ENCODE assay signal across 14 mouse cellular contexts in genomic region chr10:8063458-8064090, GRCm38 (mm10).
A peak's percentile ranks its signal among the peaks of the same experiment; 100 is the strongest.
DNase-seq lines count a peak whose midpoint lies in the region; ATAC-seq and TF ChIP-seq lines count a peak whose summit lies in the region.
"Had no signal": no experiment of that assay in that cellular context is flagged by ENCODE, and none has a peak within 500 bp of the region (broad histone marks: within the 10 kb centered on the region; RNA-seq: fewer than 3 reads in every experiment).

No protein-coding gene starts in this region.

- no peak overlapping the region for H3K9ac ChIP-seq in kidney, embryonic 15.5 days
- no peak overlapping the region for H3K9ac ChIP-seq in midbrain, postnatal 0 days (replicated peaks; ENCODE audit: low read length, poor library complexity, severe bottlenecking)
- H3K9ac ChIP-seq in midbrain, embryonic 11.5 days (ENCODE audit: low read length), result no peak overlapping the region
- H3K9ac ChIP-seq: heart, embryonic 15.5 days; intestine, embryonic 15.5 days; lung, embryonic 14.5 days had no signal

- 60% methylated on average over 5 of the region's 5 CpGs for WGBS in kidney, embryonic 15.5 days
- WGBS in midbrain, postnatal 0 days, result 63% methylated on average over 5 of the region's 5 CpGs
- WGBS in midbrain, embryonic 11.5 days, result 70% methylated on average over 5 of the region's 5 CpGs
- WGBS in thymus, adult 2 months, result 85% methylated on average over 5 of the region's 5 CpGs

- TF ChIP-seq POLR2A in thymus, adult 2 months (IDR thresholded peaks at IDR 0.05; ENCODE audit: control insufficient read depth, extremely low read depth, insufficient read depth, low read length, poor library complexity), result no peak

- DNase-seq in cerebellum, adult 11 months, result no peak
- DNase-seq in kidney, adult 18-20 months, result peak; percentile 31
- DNase-seq in midbrain, postnatal 0 days (ENCODE audit: low spot score), result peak; percentile 80
- DNase-seq in midbrain, embryonic 11.5 days (ENCODE audit: low spot score, missing footprints), result no peak
- DNase-seq in layer of hippocampus, postnatal 10 days (ENCODE audit: low spot score in 2 of 2), result peak; percentile 31 to 34
- DNase-seq in thymus, adult 2 months, result no peak
- DNase-seq: adrenal gland, postnatal 36 days; gastrocnemius, postnatal 36 days; lung, embryonic 14.5 days had no signal

- no peaks in the 10 kb centered on the region for H3K36me3 ChIP-seq in kidney, embryonic 15.5 days
- H3K36me3 ChIP-seq in midbrain, postnatal 0 days (ENCODE audit: insufficient read depth, low read length), result no peaks in the 10 kb centered on the region
- H3K36me3 ChIP-seq in midbrain, embryonic 11.5 days (ENCODE audit: control insufficient read depth, insufficient read depth, low read length), result no peaks in the 10 kb centered on the region
- no peaks in the 10 kb centered on the region for H3K36me3 ChIP-seq in thymus, adult 2 months (ENCODE audit: control insufficient read depth, insufficient read depth, low read length)
- H3K36me3 ChIP-seq: heart, embryonic 15.5 days; intestine, embryonic 15.5 days had no signal

- no peaks in the 10 kb centered on the region for H3K9me3 ChIP-seq in kidney, embryonic 15.5 days (replicated peaks)
- H3K9me3 ChIP-seq in midbrain, postnatal 0 days (ENCODE audit: low read length), result no peaks in the 10 kb centered on the region
- H3K9me3 ChIP-seq in midbrain, embryonic 11.5 days (ENCODE audit: control insufficient read depth, low read length), result no peaks in the 10 kb centered on the region
- H3K9me3 ChIP-seq: heart, embryonic 15.5 days; intestine, embryonic 15.5 days had no signal

- peak; percentile 66 for ATAC-seq in cerebellum, adult (ENCODE audit: insufficient number of reproducible peaks, low FRiP score, low TSS enrichment)
- no peak for ATAC-seq in kidney, embryonic 15.5 days (replicated peaks; ENCODE audit: low FRiP score)
- peak; percentile 68; the same call in 1 of the 2 replicates for ATAC-seq in midbrain, postnatal 0 days (ENCODE audit: low FRiP score)
- no peak for ATAC-seq in midbrain, embryonic 11.5 days (ENCODE audit: low FRiP score)
- ATAC-seq: intestine, embryonic 15.5 days had no signal

- H3K4me1 ChIP-seq in kidney, embryonic 15.5 days, result no peaks in the 10 kb centered on the region
- H3K4me1 ChIP-seq in midbrain, postnatal 0 days (ENCODE audit: insufficient read depth, low read length), result no peaks in the 10 kb centered on the region
- no peaks in the 10 kb centered on the region for H3K4me1 ChIP-seq in midbrain, embryonic 11.5 days (ENCODE audit: control insufficient read depth, insufficient read depth, low read length)
- H3K4me1 ChIP-seq in thymus, adult 2 months (replicated peaks; ENCODE audit: control insufficient read depth, insufficient read depth, low read length), result peaks cover 5% of the 10 kb centered on the region
- H3K4me1 ChIP-seq: heart, embryonic 15.5 days; intestine, embryonic 15.5 days had no signal

- H3K27ac ChIP-seq in kidney, embryonic 15.5 days, result no peak overlapping the region
- no peak overlapping the region for H3K27ac ChIP-seq in midbrain, postnatal 0 days (ENCODE audit: low read depth, low read length)
- H3K27ac ChIP-seq in midbrain, embryonic 11.5 days (ENCODE audit: low read depth, low read length), result no peak overlapping the region
- H3K27ac ChIP-seq in thymus, adult 2 months (ENCODE audit: control insufficient read depth, insufficient read depth, low read length), result no peak overlapping the region
- H3K27ac ChIP-seq: heart, embryonic 15.5 days; intestine, embryonic 15.5 days had no signal

- H3K4me3 ChIP-seq in kidney, embryonic 15.5 days (replicated peaks), result no peak overlapping the region
- H3K4me3 ChIP-seq in midbrain, postnatal 0 days (ENCODE audit: low read depth, low read length), result no peak overlapping the region
- H3K4me3 ChIP-seq in midbrain, embryonic 11.5 days (ENCODE audit: low read depth, low read length), result no peak overlapping the region
- no peak overlapping the region for H3K4me3 ChIP-seq in thymus, adult 2 months (ENCODE audit: control insufficient read depth, insufficient read depth, low read length)
- H3K4me3 ChIP-seq: heart, embryonic 15.5 days; intestine, embryonic 15.5 days; megakaryocyte, embryonic 14.5 days had no signal

- no peak for TF ChIP-seq CTCF in midbrain, postnatal 0 days (IDR thresholded peaks at IDR 0.05)
- no peak for TF ChIP-seq CTCF in thymus, adult 2 months (IDR thresholded peaks at IDR 0.05; ENCODE audit: borderline replicate concordance, control insufficient read depth, extremely low read depth, insufficient read depth, low read length, poor library complexity)

- no peaks in the 10 kb centered on the region for H3K27me3 ChIP-seq in kidney, embryonic 15.5 days
- no peaks in the 10 kb centered on the region for H3K27me3 ChIP-seq in midbrain, postnatal 0 days (ENCODE audit: insufficient read depth, low read length)
- no peaks in the 10 kb centered on the region for H3K27me3 ChIP-seq in midbrain, embryonic 11.5 days (ENCODE audit: control insufficient read depth, insufficient read depth, low read length)
- no peaks in the 10 kb centered on the region for H3K27me3 ChIP-seq in thymus, adult 2 months (ENCODE audit: control insufficient read depth, insufficient read depth, low read length)
- H3K27me3 ChIP-seq: heart, embryonic 15.5 days; intestine, embryonic 15.5 days; megakaryocyte, embryonic 14.5 days had no signal

- no peak overlapping the region for H3K4me2 ChIP-seq in kidney, embryonic 15.5 days
- H3K4me2 ChIP-seq in midbrain, postnatal 0 days (ENCODE audit: low read depth, low read length, poor library complexity, severe bottlenecking), result no peak overlapping the region
- no peak overlapping the region for H3K4me2 ChIP-seq in midbrain, embryonic 11.5 days
- H3K4me2 ChIP-seq: heart, embryonic 15.5 days; intestine, embryonic 15.5 days; lung, embryonic 14.5 days had no signal

Comparison
In these comparisons a context has a peak if more than half of its experiments do, and no peak if none do; other contexts are left out.
1. ATAC-seq: peak in cerebellum, adult (single experiment) and midbrain, postnatal 0 days (single experiment); none in kidney, embryonic 15.5 days (single experiment) and midbrain, embryonic 11.5 days (single experiment).
2. DNase-seq: peak in kidney, adult 18-20 months (single experiment), midbrain, postnatal 0 days (single experiment) and layer of hippocampus, postnatal 10 days (2 of 2); none in cerebellum, adult 11 months (single experiment), midbrain, embryonic 11.5 days (single experiment) and thymus, adult 2 months (single experiment).